Mouse (Mus musculus) intestine, embryonic 14.5 days (tissue): Measurements from ENCODE around the gene Col4a2. TPM values are rescaled to one million over a fixed set of nuclear protein-coding genes. Genes with fewer than 3 reads are reported as not detected.

Experiments
- ATAC-seq: fragments of 200-750 bp; cut with Nextera tagmentation; replicated peaks from 2 replicates; pipeline ENCODE4 v1.8.0; 2017; ENCODE audit warnings: low read depth, moderate number of reproducible peaks, moderate TSS enrichment, moderate library complexity; ENCODE audit not compliant: low FRiP score, low TSS enrichment
- DNase-seq: peaks from one replicate; pipeline ENCODE4 v3.0.0-alpha.2; 2018; ENCODE audit warnings: low spot score
- H3K27ac ChIP-seq: fragments of 300-500 bp; sonication (generic); 2 replicates; pipeline ENCODE4 v1.5.1; 2014; ENCODE audit warnings: low read depth, mild to moderate bottlenecking, control low read depth
- H3K27me3 ChIP-seq: fragments of 300-500 bp; sonication (generic); replicated peaks from 2 replicates; pipeline ENCODE4 v1.6.1; 2014; ENCODE audit warnings: low read length, control low read depth; ENCODE audit not compliant: control insufficient read depth, insufficient read depth
- H3K36me3 ChIP-seq: fragments of 300-500 bp; sonication (generic); 2 replicates; pipeline ENCODE4 v1.6.1; 2014; ENCODE audit warnings: low read length, control low read depth; ENCODE audit not compliant: control insufficient read depth, insufficient read depth
- H3K4me1 ChIP-seq: fragments of 300-500 bp; sonication (generic); replicated peaks from 2 replicates; pipeline ENCODE4 v1.6.1; 2014; ENCODE audit warnings: low read length, control low read depth, mixed read lengths; ENCODE audit not compliant: control insufficient read depth, insufficient read depth
- H3K4me2 ChIP-seq: fragments of 300-500 bp; sonication (generic); 2 replicates; pipeline ENCODE4 v1.6.1; 2014; ENCODE audit warnings: low read length
- H3K4me3 ChIP-seq: fragments of 300-500 bp; sonication (generic); 2 replicates; pipeline ENCODE4 v1.5.1; 2014; ENCODE audit warnings: low read depth, low read length, control low read depth, mixed read lengths
- H3K9ac ChIP-seq: fragments of 300-500 bp; sonication (generic); 2 replicates; pipeline ENCODE4 v1.6.1; 2014; ENCODE audit warnings: mild to moderate bottlenecking, low read length
- H3K9me3 ChIP-seq: fragments of 300-500 bp; sonication (generic); 2 replicates; pipeline ENCODE4 v1.6.1; 2016; ENCODE audit warnings: low read length, control low read depth; ENCODE audit not compliant: control insufficient read depth
- WGBS: fragments of 180-500 bp; shearing (Covaris S2); extraction: QIAGEN DNeasy Blood & Tissue Kit; methylation state at CpG from one replicate; pipeline ENCODE4 v1.1.7; 2014; 5-methylcytosine and 5-hydroxymethylcytosine counted together
- polyA plus RNA-seq: library from polyadenylated mRNA; unstranded; fragments of >200 nt; fragmentation: Nextera tagmentation; extraction: Ambion mirVana; gene quantifications from 2 replicates; pipeline ENCODE4 v1.2.1, GENCODE M21; 2014

Gene Col4a2
- polyA plus RNA-seq, 1 experiment from 2014 or later: 58.4 TPM

- peaks cover 32% of the 10 kb centered on the region for H3K4me1 ChIP-seq
Measured at GRCm38 (mm10) chr8:11372080-11372479, 59.5 kb downstream of the Col4a2 start.

GRCm38 (mm10) chr8:11373643-11374325 is 61.2 kb downstream of the Col4a2 start:
- Histone ChIP-seq H3K27ac (no peak overlapping the region), H3K4me2 (no peak overlapping the region), H3K4me3 (no peak overlapping the region), H3K9me3 (no peaks in the 10 kb centered on the region), H3K9ac (no peak overlapping the region), H3K36me3 (no peaks in the 10 kb centered on the region), H3K27me3 (no peaks in the 10 kb centered on the region), H3K4me1 (peaks cover 43% of the 10 kb centered on the region)
- ATAC-seq: no peak
- no peak for DNase-seq
- 79% methylated on average over 15 of the region's 15 CpGs for whole genome bisulfite sequencing

More at GRCm38 (mm10) chr8:11372080-11372479, 59.5 kb downstream of the Col4a2 start:
- no peaks in the 10 kb centered on the region for H3K27me3 ChIP-seq
- H3K9me3 ChIP-seq: no peaks in the 10 kb centered on the region
- ATAC-seq: no peak
- no peaks in the 10 kb centered on the region for H3K36me3 ChIP-seq
- no peak overlapping the region for H3K9ac ChIP-seq
- no peak overlapping the region for H3K4me2 ChIP-seq
- H3K27ac ChIP-seq: no peak overlapping the region
- no peak overlapping the region for H3K4me3 ChIP-seq
- WGBS: 87% methylated on average over 8 of the region's 8 CpGs
- no peak for DNase-seq

- WGBS: 81% methylated on average over 15 of the region's 15 CpGs
- no peak for ATAC-seq
Measured at GRCm38 (mm10) chr8:11374326-11375076, 61.9 kb downstream of the Col4a2 start.

GRCm38 (mm10) chr8:11375749-11376438 is 63.3 kb downstream of the Col4a2 start:
- Histone ChIP-seq H3K27me3 (no peaks in the 10 kb centered on the region), H3K36me3 (no peaks in the 10 kb centered on the region), H3K9ac (no peak overlapping the region), H3K4me3 (no peak overlapping the region), H3K4me1 (peaks cover 36% of the 10 kb centered on the region), H3K27ac (peak overlapping the region; percentile 73), H3K9me3 (no peaks in the 10 kb centered on the region), H3K4me2 (peak overlapping the region; percentile 22)
- DNase-seq (peak; percentile 70), ATAC-seq (peak; percentile 57)
- WGBS: 32% methylated on average over 18 of the region's 18 CpGs

More at GRCm38 (mm10) chr8:11374326-11375076, 61.9 kb downstream of the Col4a2 start:
- DNase-seq: no peak
- H3K27me3 ChIP-seq: no peaks in the 10 kb centered on the region
- peak overlapping the region; percentile 22; the same call in 1 of the 2 replicates for H3K27ac ChIP-seq
- no peak overlapping the region for H3K4me3 ChIP-seq
- H3K4me2 ChIP-seq: no peak overlapping the region
- H3K9ac ChIP-seq: no peak overlapping the region
- H3K9me3 ChIP-seq: no peaks in the 10 kb centered on the region
- peaks cover 39% of the 10 kb centered on the region for H3K4me1 ChIP-seq
- no peaks in the 10 kb centered on the region for H3K36me3 ChIP-seq

GRCm38 (mm10) chr8:11377391-11378210 is 65.0 kb downstream of the Col4a2 start:
- Histone ChIP-seq H3K4me1 (peaks cover 49% of the 10 kb centered on the region), H3K9ac (no peak overlapping the region), H3K27ac (no peak overlapping the region), H3K4me2 (no peak overlapping the region), H3K9me3 (no peaks in the 10 kb centered on the region), H3K4me3 (no peak overlapping the region), H3K27me3 (no peaks in the 10 kb centered on the region), H3K36me3 (no peaks in the 10 kb centered on the region)
- WGBS: 79% methylated on average over 16 of the region's 16 CpGs
- DNase-seq: no peak
- ATAC-seq: no peak

GRCm38 (mm10) chr8:11379590-11379989 is 67.0 kb downstream of the Col4a2 start:
- H3K4me3 ChIP-seq: no peak overlapping the region
- no peak for ATAC-seq
- DNase-seq: no peak
- H3K36me3 ChIP-seq: no peaks in the 10 kb centered on the region
- no peak overlapping the region for H3K9ac ChIP-seq
- H3K27ac ChIP-seq: no peak overlapping the region
- H3K4me2 ChIP-seq: no peak overlapping the region
- H3K4me1 ChIP-seq: peaks cover 49% of the 10 kb centered on the region
- no peaks in the 10 kb centered on the region for H3K9me3 ChIP-seq
- H3K27me3 ChIP-seq: no peaks in the 10 kb centered on the region
- WGBS: 66% methylated on average over 7 of the region's 7 CpGs

- DNase-seq (no peak), ATAC-seq (no peak)
- 88% methylated on average over 7 of the region's 7 CpGs for WGBS
- Histone ChIP-seq H3K4me3 (no peak overlapping the region), H3K9ac (no peak overlapping the region), H3K4me1 (peaks cover 38% of the 10 kb centered on the region), H3K4me2 (no peak overlapping the region), H3K9me3 (no peaks in the 10 kb centered on the region), H3K27me3 (no peaks in the 10 kb centered on the region), H3K27ac (no peak overlapping the region), H3K36me3 (no peaks in the 10 kb centered on the region)
Measured at GRCm38 (mm10) chr8:11381544-11381943, 68.9 kb downstream of the Col4a2 start.
